Mouse (Mus musculus) C2C12 (cell line): ENCODE data around the gene Gpr149. TPM values are rescaled to one million over a fixed set of nuclear protein-coding genes. Genes with fewer than 3 reads are reported as not detected.
A peak's percentile ranks its signal among the peaks of the same experiment; 100 is the strongest.

Source experiments
- H3K27me3 ChIP-seq: one replicate; pipeline ENCODE4 v1.6.1; 2011; ENCODE audit not compliant: control insufficient read depth, insufficient read depth, insufficient read length
- H3K36me3 ChIP-seq: one replicate; pipeline ENCODE4 v1.6.1; 2011; ENCODE audit not compliant: control insufficient read depth, insufficient read depth
- H3K4me3 ChIP-seq: one replicate; pipeline ENCODE4 v1.5.1; 2011; ENCODE audit warnings: mild to moderate bottlenecking, control low read depth; ENCODE audit not compliant: poor library complexity, insufficient read depth, severe bottlenecking
- H3K79me2 ChIP-seq: one replicate; pipeline ENCODE4 v1.6.1; 2011; ENCODE audit not compliant: control insufficient read depth, insufficient read depth
- H3K79me3 ChIP-seq: one replicate; pipeline ENCODE4 v1.6.1; 2011; ENCODE audit warnings: low read depth, control low read depth
- H3ac ChIP-seq: one replicate; pipeline ENCODE3; 2011; ENCODE audit warnings: low read depth; ENCODE audit not compliant: control insufficient read depth, insufficient read length
- CEBPB ChIP-seq: IDR thresholded peaks from one replicate; pipeline ENCODE4 v1.6.1; 2011; ENCODE audit warnings: low read depth, mild to moderate bottlenecking, control low read depth, moderate library complexity
- CTCF ChIP-seq: IDR thresholded peaks from one replicate; pipeline ENCODE4 v1.5.1; 2011; ENCODE audit not compliant: control insufficient read depth, insufficient read depth, insufficient read length
- FOSL1 ChIP-seq: IDR thresholded peaks from one replicate; pipeline ENCODE4 v1.8.0; 2011; ENCODE audit warnings: mild to moderate bottlenecking, low read length; ENCODE audit not compliant: poor library complexity, insufficient read depth, severe bottlenecking
- MAX ChIP-seq: IDR thresholded peaks from one replicate; pipeline ENCODE4 v1.6.1; 2011; ENCODE audit warnings: mild to moderate bottlenecking, control low read depth
- MYOD1 ChIP-seq: IDR thresholded peaks from one replicate; pipeline ENCODE4 v1.6.1; 2011; ENCODE audit warnings: low read depth; ENCODE audit not compliant: control insufficient read depth, insufficient read length
- MYOG ChIP-seq: IDR thresholded peaks from one replicate; pipeline ENCODE4 v1.6.1; 2011; ENCODE audit not compliant: control insufficient read depth, insufficient read length; ENCODE audit errors: extremely low read depth
- USF1 ChIP-seq: IDR thresholded peaks from one replicate; pipeline ENCODE4 v1.6.1; 2011; ENCODE audit warnings: low read depth, mild to moderate bottlenecking, control low read depth, moderate library complexity
- long read RNA-seq, 2 experiments: library from polyadenylated mRNA; unstranded; transcript quantifications; one replicate each; pipeline ENCODE4 v2.0.0; 2019 to 2020
- polyA plus RNA-seq: library from polyadenylated mRNA; unstranded; fragments of >200 nt; fragmentation: generic; extraction: Trizol; gene quantifications from one replicate; pipeline ENCODE4 v1.2.1, GENCODE M21; 2012; ENCODE audit warnings: missing spikeins

Gpr149 gene
- 3.3 TPM for polyA plus RNA-seq
- long read RNA-seq, experiment 1, full-length matches to known transcripts: 2 of 4 reads
- long read RNA-seq, experiment 1, partial matches to known transcripts: 0 of 4 reads
- long read RNA-seq, experiment 1, other reads (novel, unspliced or antisense): 2 of 4 reads
- long read RNA-seq, experiment 2, full-length matches to known transcripts: 12 of 14 reads
- long read RNA-seq, experiment 2, partial matches to known transcripts: 0 of 14 reads
- long read RNA-seq, experiment 2, other reads (novel, unspliced or antisense): 2 of 14 reads

DNA sequence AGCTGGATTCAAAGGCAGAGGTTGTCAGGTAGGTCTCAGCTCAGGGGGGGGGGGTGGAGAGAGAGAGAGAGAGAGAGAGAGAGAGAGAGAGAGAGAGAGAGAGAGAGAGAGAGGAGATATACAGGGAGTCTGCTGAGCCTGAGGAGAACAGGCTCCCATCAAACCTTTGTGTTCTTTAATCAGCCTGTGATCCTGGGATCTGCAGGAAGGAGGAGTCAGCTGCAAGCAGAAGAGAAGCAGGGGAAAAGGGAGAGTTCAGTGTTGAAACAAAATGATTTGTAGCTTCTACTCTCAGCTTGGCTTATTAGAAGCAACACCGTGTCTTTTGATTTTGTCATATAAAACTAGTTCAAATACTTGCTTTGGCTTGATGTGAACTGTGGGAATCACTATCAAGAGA is at the start of gene Gpr149:
Gene Gpr149, minus strand, starts transcription at position 168 of the 400 bp plus-strand sequence.
- TF ChIP-seq FOSL1 (no peak), CTCF (no peak), USF1 (no peak), MAX (no peak), CEBPB (no peak), MYOG (no peak), MYOD1 (no peak)
- Histone ChIP-seq H3K79me3 (peaks cover 40% of the 10 kb centered on the region), H3K27me3 (no peaks in the 10 kb centered on the region), H3K79me2 (peaks cover 54% of the 10 kb centered on the region), H3K36me3 (no peaks in the 10 kb centered on the region), H3ac (peak within 1 kb of the TSS; percentile 8), H3K4me3 (peak within 1 kb of the TSS; percentile 63)

GRCm38 (mm10) chr3:62650551-62650950 is 45.6 kb upstream of the Gpr149 start:
- no peak for TF ChIP-seq USF1
- H3K27me3 ChIP-seq: no peaks in the 10 kb centered on the region

GRCm38 (mm10) chr3:62610861-62611260 is 5.9 kb upstream of the Gpr149 start:
- H3K27me3 ChIP-seq: no peaks in the 10 kb centered on the region
- H3K79me3 ChIP-seq: no peaks in the 10 kb centered on the region
- H3ac ChIP-seq: no peak overlapping the region
- H3K79me2 ChIP-seq: no peaks in the 10 kb centered on the region
- TF ChIP-seq MYOG (no peak), CEBPB (no peak), MAX (no peak), CTCF (no peak), USF1 (no peak), MYOD1 (no peak), FOSL1 (no peak)
- H3K4me3 ChIP-seq: no peak overlapping the region
- no peaks in the 10 kb centered on the region for H3K36me3 ChIP-seq

More at GRCm38 (mm10) chr3:62650551-62650950, 45.6 kb upstream of the Gpr149 start:
- Histone ChIP-seq H3K4me3 (no peak overlapping the region), H3K36me3 (no peaks in the 10 kb centered on the region), H3ac (no peak overlapping the region), H3K79me3 (no peaks in the 10 kb centered on the region), H3K79me2 (no peaks in the 10 kb centered on the region)

GRCm38 (mm10) chr3:62605931-62606330 is 991 bp upstream of the Gpr149 start:
- H3ac ChIP-seq: no peak overlapping the region
- no peaks in the 10 kb centered on the region for H3K36me3 ChIP-seq
- peak; percentile 58 for TF ChIP-seq CEBPB
- TF ChIP-seq USF1: no peak
- peak; percentile 32 for TF ChIP-seq FOSL1
- H3K79me3 ChIP-seq: peaks cover 35% of the 10 kb centered on the region
- no peaks in the 10 kb centered on the region for H3K27me3 ChIP-seq
- peaks cover 46% of the 10 kb centered on the region for H3K79me2 ChIP-seq
- H3K4me3 ChIP-seq: peak overlapping the region; percentile 63

- H3ac ChIP-seq: peak overlapping the region; percentile 8
- peaks cover 2% of the 10 kb centered on the region for H3K36me3 ChIP-seq
- peaks cover 63% of the 10 kb centered on the region for H3K79me2 ChIP-seq
- TF ChIP-seq CEBPB (no peak), MYOD1 (no peak), USF1 (no peak), FOSL1 (no peak), MAX (no peak), MYOG (no peak), CTCF (no peak)
- H3K4me3 ChIP-seq: peak overlapping the region; percentile 63
- peaks cover 49% of the 10 kb centered on the region for H3K79me3 ChIP-seq
- no peaks in the 10 kb centered on the region for H3K27me3 ChIP-seq
Measured at GRCm38 (mm10) chr3:62604047-62604391, 921 bp downstream of the Gpr149 start.

GRCm38 (mm10) chr3:62603231-62604046 is 1.5 kb downstream of the Gpr149 start:
- peaks cover 69% of the 10 kb centered on the region for H3K79me2 ChIP-seq
- H3ac ChIP-seq: peak overlapping the region; percentile 53
- H3K36me3 ChIP-seq: peaks cover 7% of the 10 kb centered on the region
- peaks cover 55% of the 10 kb centered on the region for H3K79me3 ChIP-seq
- H3K4me3 ChIP-seq: peak overlapping the region; percentile 63
- TF ChIP-seq CEBPB (no peak), MAX (no peak), USF1 (no peak), MYOD1 (no peak), CTCF (no peak), MYOG (no peak), FOSL1 (no peak)
- no peaks in the 10 kb centered on the region for H3K27me3 ChIP-seq
